Mouse (Mus musculus) CH12.LX (cell line): ENCODE data around the gene Sez6l2.

Experiments used
- CHD2 ChIP-seq: IDR thresholded peaks from 2 replicates; pipeline ENCODE4 v1.6.1; 2011; ENCODE audit warnings: low read length, improper control_type of control experiment
- ETS1 ChIP-seq: conservative IDR thresholded peaks from 2 replicates; pipeline ENCODE4 v1.6.1; 2012; ENCODE audit warnings: low read depth, mild to moderate bottlenecking, inconsistent platforms, low read length, improper control_type of control experiment, moderate library complexity

DNA sequence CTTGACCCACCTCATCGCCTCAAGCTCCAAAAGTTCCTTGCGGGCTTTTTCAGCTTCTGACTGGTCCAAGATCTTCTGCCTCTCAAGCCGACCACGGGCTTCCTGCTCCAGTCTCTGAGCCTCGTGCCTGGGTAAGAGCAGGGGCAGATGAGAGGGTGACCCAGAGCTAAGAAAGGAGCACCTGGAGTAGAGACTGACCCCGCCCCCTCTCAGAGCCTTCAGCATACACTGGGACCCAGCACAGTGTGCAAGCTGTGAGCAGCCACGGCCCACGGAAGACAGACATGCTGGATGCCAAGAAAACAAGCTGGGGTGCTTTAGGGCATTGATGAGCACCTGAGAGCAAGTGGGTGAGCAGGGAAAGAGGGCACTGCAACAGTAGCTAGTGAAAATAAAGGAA is 38.5 kb downstream of the Sez6l2 start:
- TF ChIP-seq ETS1 (no peak), CHD2 (no peak)
